Mouse (Mus musculus) layer of hippocampus, postnatal 10 days (tissue): ENCODE data around the gene Higd1b. TPM values are rescaled to one million over a fixed set of nuclear protein-coding genes. Genes with fewer than 3 reads are reported as not detected.

ENCODE experiments used
- DNase-seq, 2 experiments: peaks; one replicate each; pipeline ENCODE4 v3.0.0; 2021; ENCODE audit warnings: low spot score in 2 of 2
- long read RNA-seq: library from polyadenylated mRNA; stranded (forward); transcript quantifications from one replicate; pipeline ENCODE4 v2.0.0, GENCODE M21; 2023
- total RNA-seq, 2 experiments: library from RNA; stranded (reverse); gene quantifications; 2 replicates each; pipeline ENCODE4 v1.2.3; 2021

Higd1b gene
- total RNA-seq: 10 to 100 TPM in 1 of 2 experiments, 1 to 10 TPM in 1; 9.3 to 11.1 TPM
- long read RNA-seq, transcript Higd1b-201 (3 exons, 735 nt): major isoform, 11 of 17 reads
- long read RNA-seq, partial matches to known transcripts: 0 of 17 reads
- long read RNA-seq, other reads (novel, unspliced or antisense): 4 of 17 reads

- no peak for DNase-seq
Observed at GRCm38 (mm10) chr11:102835549-102835948, at the start of gene Higd1b. TSS of gene Higd1b (plus strand) at chr11:102835849.

GRCm38 (mm10) chr11:102787688-102788177 lies 47.9 kb upstream of the Higd1b start:
- no peak for DNase-seq

GRCm38 (mm10) chr11:102791682-102792445 lies 43.8 kb upstream of the Higd1b start:
- DNase-seq: no peak

- no peak for DNase-seq
Observed at GRCm38 (mm10) chr11:102794157-102794556, 41.5 kb upstream of the Higd1b start.

GRCm38 (mm10) chr11:102803453-102803852 lies 32.2 kb upstream of the Higd1b start:
- no peak for DNase-seq

- no peak for DNase-seq
Observed at GRCm38 (mm10) chr11:102808246-102808645, 27.4 kb upstream of the Higd1b start.

GRCm38 (mm10) chr11:102810721-102811485 lies 24.7 kb upstream of the Higd1b start:
- peak in 1 of 2 experiments; percentile 33 for DNase-seq

- no peak for DNase-seq
Observed at GRCm38 (mm10) chr11:102814881-102815280, 20.8 kb upstream of the Higd1b start.

- peak; percentile 19 to 28 for DNase-seq
Observed at GRCm38 (mm10) chr11:102818121-102819020, 17.3 kb upstream of the Higd1b start.

- peak; percentile 63 to 77 for DNase-seq
Observed at GRCm38 (mm10) chr11:102819021-102819782, 16.4 kb upstream of the Higd1b start, which contains the start of gene Gjc1. TSS of gene Gjc1 (minus strand) at chr11:102819700.

GRCm38 (mm10) chr11:102819783-102820385 lies 15.8 kb upstream of the Higd1b start:
- no peak for DNase-seq

- no peak for DNase-seq
Observed at GRCm38 (mm10) chr11:102820432-102820831, 15.2 kb upstream of the Higd1b start.

- no peak for DNase-seq
Observed at GRCm38 (mm10) chr11:102821231-102821630, 14.4 kb upstream of the Higd1b start.

GRCm38 (mm10) chr11:102826476-102826875 lies 9.2 kb upstream of the Higd1b start:
- no peak for DNase-seq

- DNase-seq: no peak
Observed at GRCm38 (mm10) chr11:102827097-102827496, 8.6 kb upstream of the Higd1b start.

- DNase-seq: no peak
Observed at GRCm38 (mm10) chr11:102830276-102830675, 5.4 kb upstream of the Higd1b start.

- no peak for DNase-seq
Observed at GRCm38 (mm10) chr11:102832700-102833297, 2.9 kb upstream of the Higd1b start.

GRCm38 (mm10) chr11:102834219-102834618 lies 1.4 kb upstream of the Higd1b start:
- no peak for DNase-seq

- no peak for DNase-seq
Observed at GRCm38 (mm10) chr11:102836146-102836545, 497 bp downstream of the Higd1b start.
